Mouse (Mus musculus): ENCODE data around the gene Gdf5. TPM values are rescaled to one million over a fixed set of nuclear protein-coding genes. Genes with fewer than 3 reads are reported as not detected.

The Gdf5 gene
- not detected in 2 replicates for polyA plus RNA-seq (2012)

GRCm38 (mm10) chr2:155945124-155945523 is at the start of gene Gdf5:
Gdf5 (minus strand) TSS chr2:155945367.
- TF ChIP-seq GATA1 (IDR thresholded peaks at IDR 0.05; ENCODE audit: low read length) = no peak

GRCm38 (mm10) chr2:155991863-155992321 is 46.7 kb upstream of the Gdf5 start:
- TF ChIP-seq GATA1 (IDR thresholded peaks at IDR 0.05; ENCODE audit: low read length) = no peak

DNA sequence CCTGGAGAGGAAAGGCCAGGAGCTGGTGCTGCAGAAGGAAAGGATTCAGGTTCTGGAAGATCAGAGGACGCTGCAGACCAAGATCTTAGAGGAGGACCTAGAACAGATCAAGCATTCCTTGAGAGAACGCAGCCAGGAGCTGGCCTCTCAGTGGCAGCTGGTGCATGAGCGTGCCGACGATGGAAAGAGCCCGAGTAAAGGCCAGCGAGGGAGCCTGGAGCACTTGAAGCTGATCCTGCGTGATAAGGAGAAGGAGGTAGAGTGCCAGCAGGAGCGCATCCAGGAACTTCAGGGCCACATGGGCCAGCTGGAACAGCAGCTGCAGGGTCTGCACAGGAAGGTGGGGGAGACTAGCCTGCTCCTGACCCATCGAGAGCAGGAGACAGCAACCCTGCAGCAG is 46.0 kb upstream of the Gdf5 start:
- TF ChIP-seq GATA1 (IDR thresholded peaks at IDR 0.05; ENCODE audit: low read length) = no peak

- peak; percentile 33 for TF ChIP-seq GATA1 (IDR thresholded peaks at IDR 0.05; ENCODE audit: low read length)
Observed at GRCm38 (mm10) chr2:155989085-155989484, 43.9 kb upstream of the Gdf5 start.

- TF ChIP-seq GATA1 (IDR thresholded peaks at IDR 0.05; ENCODE audit: low read length) = no peak
Observed at GRCm38 (mm10) chr2:155987131-155987530, 42.0 kb upstream of the Gdf5 start.

DNA sequence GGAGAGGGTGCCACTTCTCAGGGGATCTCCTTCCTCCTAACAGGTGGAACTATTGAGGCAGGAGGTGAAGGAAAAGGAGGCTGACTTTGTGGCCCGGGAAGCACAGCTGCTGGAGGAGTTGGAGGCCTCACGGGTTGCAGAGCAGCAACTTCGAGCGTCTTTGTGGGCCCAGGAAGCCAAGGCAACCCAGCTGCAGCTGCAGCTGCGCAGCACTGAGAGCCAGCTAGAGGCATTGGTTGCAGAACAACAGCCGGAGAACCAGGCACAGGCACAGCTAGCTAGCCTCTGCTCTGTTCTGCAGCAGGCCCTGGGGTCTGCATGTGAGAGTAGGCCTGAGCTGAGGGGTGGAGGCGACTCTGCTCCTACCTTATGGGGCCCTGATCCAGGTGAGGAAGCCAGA is 40.6 kb upstream of the Gdf5 start:
- no peak for TF ChIP-seq GATA1 (IDR thresholded peaks at IDR 0.05; ENCODE audit: low read length)

- no peak for TF ChIP-seq GATA1 (IDR thresholded peaks at IDR 0.05; ENCODE audit: low read length)
Observed at GRCm38 (mm10) chr2:155979328-155979991, 34.3 kb upstream of the Gdf5 start.

- no peak for TF ChIP-seq GATA1 (IDR thresholded peaks at IDR 0.05; ENCODE audit: low read length)
Observed at GRCm38 (mm10) chr2:155974087-155974731, 29.0 kb upstream of the Gdf5 start.

DNA sequence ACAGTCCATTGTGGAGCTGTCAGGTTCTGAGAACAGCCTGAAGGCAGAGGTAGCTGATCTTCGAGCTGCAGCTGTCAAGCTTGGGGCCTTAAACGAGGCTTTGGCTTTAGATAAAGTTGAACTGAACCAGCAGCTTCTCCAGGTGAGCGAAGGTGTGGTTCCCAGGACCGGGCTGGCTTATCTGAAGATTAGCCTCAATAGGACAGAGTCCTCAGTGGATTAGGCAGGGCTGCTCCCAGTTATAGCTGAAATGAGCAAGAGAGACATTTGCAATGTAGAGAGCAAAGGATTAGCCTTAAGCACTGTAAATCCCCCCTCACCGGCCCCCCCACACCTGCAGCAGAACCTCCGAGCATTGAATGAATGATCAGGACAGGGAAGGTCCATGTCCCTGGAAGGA is 28.2 kb upstream of the Gdf5 start:
- no peak for TF ChIP-seq GATA1 (IDR thresholded peaks at IDR 0.05; ENCODE audit: low read length)

DNA sequence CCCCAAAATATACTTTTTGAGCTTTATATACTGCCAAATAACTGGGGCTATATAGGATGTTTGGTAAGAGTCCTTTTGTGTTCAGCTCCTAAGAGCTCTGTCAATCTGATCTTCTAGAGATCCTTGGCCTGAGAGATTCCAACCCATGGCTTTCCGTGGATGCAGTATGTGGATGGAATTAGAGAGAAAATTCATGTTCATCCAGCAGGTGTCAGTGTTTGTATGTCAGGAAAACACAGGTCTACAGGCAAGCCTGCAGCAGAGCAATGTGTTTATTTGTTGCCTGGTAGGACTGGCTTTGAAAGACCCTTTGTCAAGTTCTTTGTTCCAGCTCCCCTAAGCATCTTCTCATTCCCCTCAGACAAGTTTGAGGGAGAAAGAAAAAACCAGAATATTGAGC is 17.8 kb upstream of the Gdf5 start:
- no peak for TF ChIP-seq GATA1 (IDR thresholded peaks at IDR 0.05; ENCODE audit: low read length)

DNA sequence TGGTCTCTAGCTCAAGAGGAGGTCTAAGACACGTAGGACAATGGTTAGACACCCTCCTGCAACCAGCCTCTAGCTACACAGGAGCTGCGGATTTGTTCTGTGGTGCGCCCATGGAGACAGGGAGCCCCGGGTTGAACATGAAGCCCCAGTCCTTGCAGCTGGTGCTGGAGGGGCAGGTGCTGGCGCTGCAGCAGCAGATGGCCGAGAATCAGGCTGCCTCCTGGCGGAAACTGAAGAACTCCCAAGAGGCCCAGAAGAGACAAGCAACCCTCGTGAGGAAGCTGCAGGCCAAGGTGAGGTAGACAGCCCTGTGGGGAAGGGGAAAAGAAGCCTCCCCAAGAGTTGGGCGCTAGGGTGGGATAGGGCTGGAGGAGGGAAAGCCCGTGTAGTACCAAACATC is 16.7 kb upstream of the Gdf5 start:
- TF ChIP-seq GATA1 (IDR thresholded peaks at IDR 0.05; ENCODE audit: low read length) = no peak

DNA sequence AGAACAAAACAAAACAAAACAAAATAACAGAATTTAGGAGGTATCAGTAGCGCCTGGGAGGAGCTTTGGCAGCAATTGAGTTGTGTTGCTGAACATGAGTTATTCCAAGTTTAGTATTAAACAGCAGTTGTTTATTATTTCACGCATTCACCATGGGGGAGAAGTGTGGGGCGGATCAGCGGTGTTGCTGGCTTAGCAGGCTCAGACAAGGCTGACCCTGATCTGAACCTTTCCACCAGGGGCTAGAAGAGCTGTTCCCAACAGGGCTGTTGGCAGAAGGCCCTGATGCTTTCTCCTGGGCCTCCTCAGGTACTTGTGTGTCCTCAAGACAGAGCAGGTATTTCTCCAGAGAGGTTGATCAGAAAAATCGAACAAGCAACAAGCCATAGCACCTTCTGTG is 14.8 kb upstream of the Gdf5 start:
- no peak for TF ChIP-seq GATA1 (IDR thresholded peaks at IDR 0.05; ENCODE audit: low read length)

- no peak for TF ChIP-seq GATA1 (IDR thresholded peaks at IDR 0.05; ENCODE audit: low read length)
Observed at GRCm38 (mm10) chr2:155956134-155957059, 11.2 kb upstream of the Gdf5 start, which contains the start of gene Cep250. Cep250 (plus strand) TSS chr2:155956458.

- TF ChIP-seq GATA1 (IDR thresholded peaks at IDR 0.05; ENCODE audit: low read length) = no peak
Observed at GRCm38 (mm10) chr2:155952006-155952405, 6.8 kb upstream of the Gdf5 start.

- TF ChIP-seq GATA1 (IDR thresholded peaks at IDR 0.05; ENCODE audit: low read length) = no peak
Observed at GRCm38 (mm10) chr2:155949362-155949761, 4.2 kb upstream of the Gdf5 start.
